Comparison of ENCODE assay signal across 7 mouse cellular contexts in genomic region chrX:103845266-103845665, GRCm38 (mm10). TPM values are rescaled to one million over a fixed set of nuclear protein-coding genes. Genes with fewer than 3 reads are reported as not detected.
DNase-seq lines count a peak whose midpoint lies in the region.

No protein-coding gene starts in this region.

- peak; percentile 7 to 20 for DNase-seq in heart, postnatal 36 days
- no peak for DNase-seq in heart, postnatal 25 days (ENCODE audit: low spot score)
- peak; percentile 3 for DNase-seq in thymus, postnatal 14 days
- DNase-seq in thymus, postnatal 36 days, result no peak
- DNase-seq in heart, postnatal 4 days, result peak; percentile 38
- peak; percentile 23 to 51 for DNase-seq in right cerebral cortex, adult 2 months (ENCODE audit: low spot score in 2 of 2)
- no peak for DNase-seq in ovary, postnatal 10 days (ENCODE audit: low spot score)

- intact Hi-C loops in heart, postnatal 36 days (cut with DNase I), result loop anchor here (1.0 to 2.0 kb wide), 2 partner anchors 150 to 360 kb away; no protein-coding TSS in a partner anchor
- intact Hi-C loops in heart, postnatal 25 days (cut with DNase I), result loop anchor here (1.0 to 10.0 kb wide), 3 partner anchors 148 to 363 kb away; no protein-coding TSS in a partner anchor

RNA-seq across cellular contexts. Expression of gene Slc16a2, which starts 23.5 kb away (rescaled TPM):
- 1 to 10 TPM; 6.6 to 7.5 TPM for total RNA-seq in heart, postnatal 36 days (2021)
- 1 to 10 TPM; 8.6 to 9.2 TPM for total RNA-seq in heart, postnatal 25 days (2021)
- 10 to 100 TPM; 24.6 to 27.7 TPM for total RNA-seq in heart, postnatal 4 days (2021)

Comparison
In these comparisons a context has a peak if more than half of its experiments do, and no peak if none do; other contexts are left out.
1. DNase-seq: peak in heart, postnatal 36 days (2 of 2), thymus, postnatal 14 days (single experiment), heart, postnatal 4 days (single experiment) and right cerebral cortex, adult 2 months (2 of 2); none in heart, postnatal 25 days (single experiment), thymus, postnatal 36 days (0 of 2) and ovary, postnatal 10 days (single experiment).